Mouse (Mus musculus) ES-E14 (cell line): Measurements from ENCODE around the gene Prex1.

Experiments
- CHD2 ChIP-seq: IDR thresholded peaks from 2 replicates; pipeline ENCODE4 v1.6.1; 2014; ENCODE audit warnings: mild to moderate bottlenecking, low read depth, low read length, inconsistent platforms
- ZC3H11A ChIP-seq: IDR thresholded peaks from 2 replicates; pipeline ENCODE4 v1.6.1; 2012; ENCODE audit warnings: low read depth, mild to moderate bottlenecking, inconsistent platforms, low read length, borderline replicate concordance
- ZNF384 ChIP-seq: IDR thresholded peaks from 2 replicates; pipeline ENCODE4 v1.6.1; 2012; ENCODE audit warnings: low read depth, low read length, inconsistent platforms

DNA sequence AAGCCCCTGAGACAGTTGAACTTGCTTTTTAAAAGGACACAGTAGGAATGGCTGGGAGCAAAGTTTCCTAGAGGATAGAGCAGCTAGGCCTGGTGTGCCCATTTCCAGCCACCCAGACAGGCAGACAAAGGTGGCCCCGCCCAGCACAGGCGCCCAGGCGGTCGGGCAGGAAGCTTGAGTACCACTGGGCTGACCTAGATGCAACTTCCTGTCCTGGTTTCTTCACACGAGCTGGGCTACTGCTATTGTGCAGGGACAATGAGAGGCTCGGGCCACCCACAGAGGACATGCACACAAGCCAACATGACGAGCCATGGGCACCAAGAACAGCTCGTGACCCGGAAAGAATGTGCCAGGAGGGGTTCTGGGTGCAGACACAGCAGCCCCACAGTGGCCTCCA lies 63.2 kb downstream of the Prex1 start:
- TF ChIP-seq ZC3H11A (no peak), ZNF384 (no peak), CHD2 (no peak)
